Mouse (Mus musculus) E14TG2a.4 (cell line): ENCODE results near the gene Ppif.

Source experiments
- H3K27me3 ChIP-seq: 2 replicates; pipeline ENCODE4 v1.6.1; 2014; ENCODE audit warnings: low read length, control low read depth; ENCODE audit not compliant: insufficient read depth
- H3K36me3 ChIP-seq: 2 replicates; pipeline ENCODE4 v1.6.1; 2014; ENCODE audit warnings: low read length, control low read depth; ENCODE audit not compliant: insufficient read depth
- H3K4me1 ChIP-seq: replicated peaks from 2 replicates; pipeline ENCODE4 v1.6.1; 2014; ENCODE audit warnings: low read depth, low read length, control low read depth
- H3K4me3 ChIP-seq: replicated peaks from 2 replicates; pipeline ENCODE4 v1.5.1; 2014; ENCODE audit warnings: mild to moderate bottlenecking, low read length
- H3K9me3 ChIP-seq: 2 replicates; pipeline ENCODE4 v1.6.1; 2014; ENCODE audit warnings: low read length, control low read depth
- CTCF ChIP-seq: conservative IDR thresholded peaks from 2 replicates; pipeline ENCODE4 v1.5.1; 2014; ENCODE audit warnings: low read length
- NANOG ChIP-seq: IDR thresholded peaks from 2 replicates; pipeline ENCODE4 v1.6.1; 2014; ENCODE audit warnings: borderline replicate concordance, low read length, mixed read lengths
- POU5F1 ChIP-seq: IDR thresholded peaks from 2 replicates; pipeline ENCODE4 v1.6.1; 2014; ENCODE audit warnings: low read length, borderline replicate concordance

Gene Ppif

GRCm38 (mm10) chr14:25686983-25687901 lies 6.7 kb upstream of the Ppif start:
- Histone ChIP-seq H3K27me3 (peaks cover 29% of the 10 kb centered on the region), H3K9me3 (no peaks in the 10 kb centered on the region)
- no peak for TF ChIP-seq POU5F1
- no peak for TF ChIP-seq CTCF
- TF ChIP-seq NANOG: no peak

GRCm38 (mm10) chr14:25693271-25693887 lies 575 bp upstream of the Ppif start:
- TF ChIP-seq POU5F1 (no peak), CTCF (no peak), NANOG (no peak)
- no peaks in the 10 kb centered on the region for H3K9me3 ChIP-seq

More at GRCm38 (mm10) chr14:25686983-25687901, 6.7 kb upstream of the Ppif start:
- no peaks in the 10 kb centered on the region for H3K36me3 ChIP-seq
- peaks cover 20% of the 10 kb centered on the region for H3K4me1 ChIP-seq
- no peak overlapping the region for H3K4me3 ChIP-seq

GRCm38 (mm10) chr14:25694569-25694897 lies 579 bp downstream of the Ppif start:
- peaks cover 12% of the 10 kb centered on the region; the same call in 1 of the 2 replicates for H3K27me3 ChIP-seq

More at GRCm38 (mm10) chr14:25693271-25693887, 575 bp upstream of the Ppif start:
- H3K36me3 ChIP-seq: peaks cover 32% of the 10 kb centered on the region
- H3K4me3 ChIP-seq: peak overlapping the region; percentile 94
- H3K4me1 ChIP-seq: peaks cover 64% of the 10 kb centered on the region
- peaks cover 19% of the 10 kb centered on the region for H3K27me3 ChIP-seq

DNA sequence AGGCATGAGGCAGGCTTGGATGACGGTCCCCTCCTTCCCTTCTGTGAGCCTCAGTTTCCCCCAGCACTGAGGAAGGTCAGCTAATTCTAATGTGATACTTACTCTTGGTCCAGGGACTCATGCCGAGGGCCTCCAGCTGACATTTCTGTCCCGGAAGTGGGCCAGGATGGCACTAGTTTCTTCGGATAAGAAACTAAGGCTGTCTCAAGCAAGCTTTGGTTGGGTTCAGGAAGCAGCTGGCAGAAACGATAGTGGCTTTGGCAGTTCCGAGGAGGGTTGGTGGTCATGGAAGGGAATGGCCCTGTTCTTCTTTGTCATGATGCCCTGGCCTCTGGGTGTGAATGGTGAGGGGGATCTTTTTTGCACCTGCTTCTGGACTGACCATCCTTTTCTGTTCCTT lies 1.1 kb downstream of the Ppif start:
- peaks cover 12% of the 10 kb centered on the region; the same call in 1 of the 2 replicates for H3K27me3 ChIP-seq
- peak overlapping the region; percentile 94 for H3K4me3 ChIP-seq
- no peaks in the 10 kb centered on the region for H3K9me3 ChIP-seq
- H3K36me3 ChIP-seq: peaks cover 49% of the 10 kb centered on the region
- TF ChIP-seq NANOG: no peak
- no peak for TF ChIP-seq POU5F1
- TF ChIP-seq CTCF: no peak
- peaks cover 59% of the 10 kb centered on the region for H3K4me1 ChIP-seq

More at GRCm38 (mm10) chr14:25694569-25694897, 579 bp downstream of the Ppif start:
- Histone ChIP-seq H3K4me1 (peaks cover 64% of the 10 kb centered on the region), H3K36me3 (peaks cover 44% of the 10 kb centered on the region), H3K9me3 (no peaks in the 10 kb centered on the region), H3K4me3 (peak overlapping the region; percentile 94)
- TF ChIP-seq CTCF (no peak), POU5F1 (no peak), NANOG (no peak)

DNA sequence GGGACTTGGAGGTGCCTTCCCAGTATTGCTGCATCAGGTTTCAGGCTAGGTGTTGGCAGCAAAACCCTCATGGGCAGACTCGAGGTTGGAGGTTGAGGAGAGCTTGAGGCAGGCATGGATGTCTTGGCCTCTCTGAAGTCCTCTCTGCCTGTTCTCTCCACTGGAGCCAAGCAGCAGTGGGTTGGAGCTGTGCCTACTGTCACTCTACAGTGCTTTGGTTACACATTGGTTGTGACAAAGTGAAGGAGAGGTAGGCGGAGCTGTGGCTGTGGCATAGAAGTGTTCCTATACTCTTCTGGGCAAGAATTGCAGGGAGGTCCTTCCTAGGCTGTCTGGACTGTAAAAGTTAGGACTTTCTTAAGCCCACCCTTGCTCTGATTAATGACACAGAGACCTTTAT lies 2.4 kb downstream of the Ppif start:
- Histone ChIP-seq H3K4me3 (0 out of 2 replicates have a peak overlapping the region, but pooled peaks have one; percentile 4), H3K27me3 (peaks cover 10% of the 10 kb centered on the region; the same call in 1 of the 2 replicates), H3K36me3 (peaks cover 59% of the 10 kb centered on the region), H3K9me3 (no peaks in the 10 kb centered on the region), H3K4me1 (peaks cover 59% of the 10 kb centered on the region)
- no peak for TF ChIP-seq CTCF
- no peak for TF ChIP-seq NANOG
- TF ChIP-seq POU5F1: no peak

DNA sequence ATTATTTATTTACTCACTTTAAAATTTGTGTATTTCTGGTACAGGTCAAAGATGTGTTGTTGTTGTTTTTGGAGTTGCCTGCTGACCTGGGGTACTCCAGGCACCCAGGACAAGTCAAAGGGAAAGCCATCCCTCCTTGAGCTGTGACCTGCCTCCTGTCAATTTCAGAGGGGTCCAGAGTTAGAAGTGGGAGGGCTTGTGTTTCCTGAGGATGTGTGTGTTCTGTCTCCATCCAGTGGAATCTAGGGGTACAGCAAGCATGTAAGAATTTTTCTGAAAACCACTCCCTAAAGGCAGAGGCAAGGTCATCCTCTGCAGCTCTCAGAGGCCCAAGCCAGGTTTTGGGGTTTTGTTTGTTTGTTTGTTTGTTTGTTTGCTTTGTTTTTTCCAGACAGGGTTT lies 8.0 kb downstream of the Ppif start:
- TF ChIP-seq NANOG (no peak), CTCF (peak; percentile 57)
- no peak overlapping the region for H3K4me3 ChIP-seq
- H3K4me1 ChIP-seq: peaks cover 20% of the 10 kb centered on the region
- H3K9me3 ChIP-seq: no peaks in the 10 kb centered on the region
- H3K36me3 ChIP-seq: peaks cover 41% of the 10 kb centered on the region
- no peaks in the 10 kb centered on the region for H3K27me3 ChIP-seq

GRCm38 (mm10) chr14:25707691-25708181 lies 13.8 kb downstream of the Ppif start:
- TF ChIP-seq CTCF (peak; percentile 94), POU5F1 (no peak), NANOG (no peak)
- peaks cover 25% of the 10 kb centered on the region for H3K4me1 ChIP-seq
- H3K9me3 ChIP-seq: no peaks in the 10 kb centered on the region
- H3K36me3 ChIP-seq: no peaks in the 10 kb centered on the region
- H3K27me3 ChIP-seq: no peaks in the 10 kb centered on the region
- no peak overlapping the region for H3K4me3 ChIP-seq

DNA sequence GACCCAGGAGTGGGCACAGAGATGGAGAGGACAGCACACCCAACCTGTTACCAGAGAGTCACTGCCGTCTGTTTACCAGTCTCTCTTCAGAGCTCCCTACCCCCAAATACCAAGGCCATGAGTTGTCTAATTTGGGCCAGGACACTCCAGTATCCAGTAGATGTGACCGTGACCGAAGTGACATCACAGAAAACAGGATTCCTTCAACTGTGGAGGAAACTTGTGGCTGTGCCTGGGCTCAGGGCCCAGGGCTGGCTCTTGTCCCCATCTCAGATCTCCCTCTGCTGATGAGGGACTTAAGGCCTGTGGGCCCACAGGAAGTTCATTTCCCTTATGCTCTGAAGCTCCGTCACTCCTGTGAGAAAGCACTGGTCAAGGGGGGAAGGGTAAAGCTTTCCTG lies 14.5 kb downstream of the Ppif start:
- Histone ChIP-seq H3K4me1 (peaks cover 25% of the 10 kb centered on the region), H3K27me3 (no peaks in the 10 kb centered on the region), H3K9me3 (no peaks in the 10 kb centered on the region), H3K36me3 (no peaks in the 10 kb centered on the region), H3K4me3 (no peak overlapping the region)
- TF ChIP-seq CTCF: no peak
- no peak for TF ChIP-seq POU5F1
- no peak for TF ChIP-seq NANOG
